Mouse (Mus musculus) forebrain, embryonic 15.5 days (tissue): ENCODE results near the gene Mrps18a. TPM values are rescaled to one million over a fixed set of nuclear protein-coding genes. Genes with fewer than 3 reads are reported as not detected.

Experiments
- ATAC-seq: fragments of 200-750 bp; cut with Nextera tagmentation; replicated peaks from 2 replicates; pipeline ENCODE4 v1.8.0; 2017; ENCODE audit warnings: mild to moderate bottlenecking, moderate TSS enrichment, moderate library complexity
- H3K27ac ChIP-seq: fragments of 300-500 bp; sonication (generic); replicated peaks from 2 replicates; pipeline ENCODE4 v1.5.1; 2015; ENCODE audit warnings: mild to moderate bottlenecking, inconsistent platforms
- H3K27me3 ChIP-seq: fragments of 300-500 bp; sonication (generic); 2 replicates; pipeline ENCODE4 v1.6.1; 2015; ENCODE audit warnings: inconsistent platforms
- H3K36me3 ChIP-seq: fragments of 300-500 bp; sonication (generic); 2 replicates; pipeline ENCODE4 v1.6.1; 2015; ENCODE audit warnings: mild to moderate bottlenecking, inconsistent platforms
- H3K4me1 ChIP-seq: fragments of 300-500 bp; sonication (generic); 2 replicates; pipeline ENCODE4 v1.6.1; 2015; ENCODE audit warnings: inconsistent platforms
- H3K4me2 ChIP-seq: fragments of 300-500 bp; sonication (generic); replicated peaks from 2 replicates; pipeline ENCODE4 v1.6.1; 2015; ENCODE audit warnings: mild to moderate bottlenecking, inconsistent platforms
- H3K4me3 ChIP-seq: fragments of 300-500 bp; sonication (generic); 2 replicates; pipeline ENCODE4 v1.5.1; 2015; ENCODE audit warnings: mild to moderate bottlenecking, inconsistent platforms
- H3K9ac ChIP-seq: fragments of 300-500 bp; sonication (generic); replicated peaks from 2 replicates; pipeline ENCODE4 v1.6.1; 2015; ENCODE audit warnings: mild to moderate bottlenecking, inconsistent platforms
- H3K9me3 ChIP-seq: fragments of 300-500 bp; sonication (generic); 2 replicates; pipeline ENCODE4 v1.6.1; 2016; ENCODE audit warnings: inconsistent platforms
- WGBS: fragments of 180-500 bp; shearing (Covaris S2); methylation state at CpG from one replicate; pipeline ENCODE4 v1.1.7; 2015; ENCODE audit warnings: mixed read lengths; 5-methylcytosine and 5-hydroxymethylcytosine counted together
- polyA plus RNA-seq: library from polyadenylated mRNA; unstranded; fragments of >200 nt; fragmentation: Nextera tagmentation; extraction: Ambion mirVana; gene quantifications from 2 replicates; pipeline ENCODE4 v1.2.1, GENCODE M21; 2015

Gene Mrps18a
- 129 and 134 TPM in 2 replicates for polyA plus RNA-seq

DNA sequence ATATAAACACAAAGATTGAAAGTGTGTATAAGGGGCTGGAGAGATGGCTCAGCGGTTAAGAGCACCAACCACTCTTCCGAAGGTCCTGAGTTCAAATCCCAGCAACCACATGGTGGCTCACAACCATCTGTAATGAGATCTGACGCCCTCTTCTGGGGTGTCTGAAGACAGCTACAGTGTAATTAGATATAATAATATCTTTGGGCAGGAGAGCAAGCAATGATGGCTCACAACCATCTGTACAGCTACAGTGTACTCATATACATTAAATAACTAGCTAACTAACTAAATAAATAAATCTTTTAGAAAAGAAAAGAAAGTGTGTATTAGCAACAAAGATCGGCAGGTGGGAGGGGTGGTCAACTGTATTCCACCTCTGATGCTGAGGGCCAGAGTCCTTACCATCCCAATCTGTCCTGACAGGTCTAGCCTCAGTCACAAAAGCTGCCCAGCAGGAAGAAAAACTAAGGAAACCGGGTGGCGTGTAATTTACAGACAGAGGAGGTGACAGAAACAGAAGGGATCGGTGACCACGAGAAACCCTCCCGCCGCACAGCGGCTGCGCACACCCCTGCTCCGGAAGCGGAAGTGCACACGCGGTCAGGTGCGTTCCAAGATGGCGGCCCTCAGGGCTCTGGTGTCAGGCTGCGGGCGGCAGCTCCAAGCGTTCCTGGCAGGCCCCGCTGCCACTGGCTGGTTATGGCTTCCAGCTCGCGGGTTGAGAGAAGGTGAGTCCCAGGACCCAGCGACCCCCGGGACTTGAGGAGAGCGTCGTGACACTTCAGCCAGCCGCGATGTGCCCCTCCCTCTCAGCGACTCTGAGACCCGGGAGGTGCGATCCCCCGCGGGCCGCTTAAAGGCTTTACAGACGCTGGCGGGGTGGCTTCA lies at the start of gene Mrps18a:
Gene Mrps18a, plus strand, starts transcription at position 585 of the 888 bp plus-strand sequence.
- 7% methylated on average over 38 of the region's 38 CpGs for WGBS
- peaks cover 7% of the 10 kb centered on the region for H3K4me1 ChIP-seq
- peak within 1 kb of the TSS; percentile 70 for H3K4me2 ChIP-seq
- H3K27ac ChIP-seq = peak within 1 kb of the TSS; percentile 90
- H3K9me3 ChIP-seq = no peaks in the 10 kb centered on the region
- peak within 1 kb of the TSS; percentile 75 for H3K4me3 ChIP-seq
- peaks cover 16% of the 10 kb centered on the region; the same call in 1 of the 2 replicates for H3K27me3 ChIP-seq
- H3K36me3 ChIP-seq = no peaks in the 10 kb centered on the region
- ATAC-seq = peak; percentile 97
- H3K9ac ChIP-seq = peak within 1 kb of the TSS; percentile 79

GRCm38 (mm10) chr17:46063283-46063973 lies 47.4 kb upstream of the Mrps18a start:
- Histone ChIP-seq H3K27ac (peak overlapping the region; percentile 36; the same call in 1 of the 2 replicates), H3K4me1 (peaks cover 11% of the 10 kb centered on the region), H3K9me3 (no peaks in the 10 kb centered on the region), H3K36me3 (no peaks in the 10 kb centered on the region), H3K9ac (no peak overlapping the region), H3K27me3 (no peaks in the 10 kb centered on the region), H3K4me3 (no peak overlapping the region), H3K4me2 (no peak overlapping the region)
- ATAC-seq = peak; percentile 66
- 12% methylated on average over 10 of the region's 10 CpGs for WGBS

- Histone ChIP-seq H3K4me2 (no peak overlapping the region), H3K4me1 (peaks cover 11% of the 10 kb centered on the region), H3K27ac (no peak overlapping the region), H3K9me3 (no peaks in the 10 kb centered on the region), H3K9ac (no peak overlapping the region), H3K36me3 (no peaks in the 10 kb centered on the region), H3K4me3 (no peak overlapping the region), H3K27me3 (no peaks in the 10 kb centered on the region)
- whole genome bisulfite sequencing = 31% methylated on average over 6 of the region's 6 CpGs
- 0 out of 2 replicates have a peak, but pooled peaks have one; percentile 38 for ATAC-seq
Observed at GRCm38 (mm10) chr17:46063974-46064312, 46.8 kb upstream of the Mrps18a start.

DNA sequence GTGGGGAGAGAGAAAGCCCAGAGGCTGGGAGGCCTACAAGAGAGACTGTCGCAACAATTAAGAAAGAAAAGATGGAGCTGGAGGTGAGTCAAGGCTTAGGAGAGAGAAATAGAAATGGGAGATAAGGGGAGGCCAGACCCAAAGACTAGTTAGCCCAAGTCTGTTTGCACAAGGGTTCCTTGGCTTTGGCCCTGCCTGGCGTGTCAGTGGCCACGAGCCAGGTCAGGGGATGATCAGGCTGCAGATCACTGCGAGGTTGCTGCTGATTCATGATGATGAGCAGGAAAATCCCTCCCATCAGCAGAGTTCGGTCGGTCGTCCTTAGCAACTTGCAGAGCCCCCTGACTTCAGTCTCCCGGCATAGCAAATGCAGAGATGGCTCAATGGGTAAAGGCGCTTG lies 40.7 kb upstream of the Mrps18a start:
- Histone ChIP-seq H3K4me3 (no peak overlapping the region), H3K36me3 (no peaks in the 10 kb centered on the region), H3K27ac (no peak overlapping the region), H3K4me1 (no peaks in the 10 kb centered on the region), H3K4me2 (no peak overlapping the region), H3K9ac (no peak overlapping the region), H3K27me3 (no peaks in the 10 kb centered on the region), H3K9me3 (no peaks in the 10 kb centered on the region)
- ATAC-seq = no peak
- WGBS = 77% methylated on average over 9 of the region's 9 CpGs

- Histone ChIP-seq H3K27ac (no peak overlapping the region), H3K4me3 (no peak overlapping the region), H3K4me1 (no peaks in the 10 kb centered on the region), H3K4me2 (no peak overlapping the region), H3K9ac (no peak overlapping the region), H3K27me3 (no peaks in the 10 kb centered on the region), H3K36me3 (no peaks in the 10 kb centered on the region), H3K9me3 (no peaks in the 10 kb centered on the region)
- WGBS = 97% methylated on average over 3 of the region's 3 CpGs
- no peak for ATAC-seq
Observed at GRCm38 (mm10) chr17:46071531-46071930, 39.3 kb upstream of the Mrps18a start.

DNA sequence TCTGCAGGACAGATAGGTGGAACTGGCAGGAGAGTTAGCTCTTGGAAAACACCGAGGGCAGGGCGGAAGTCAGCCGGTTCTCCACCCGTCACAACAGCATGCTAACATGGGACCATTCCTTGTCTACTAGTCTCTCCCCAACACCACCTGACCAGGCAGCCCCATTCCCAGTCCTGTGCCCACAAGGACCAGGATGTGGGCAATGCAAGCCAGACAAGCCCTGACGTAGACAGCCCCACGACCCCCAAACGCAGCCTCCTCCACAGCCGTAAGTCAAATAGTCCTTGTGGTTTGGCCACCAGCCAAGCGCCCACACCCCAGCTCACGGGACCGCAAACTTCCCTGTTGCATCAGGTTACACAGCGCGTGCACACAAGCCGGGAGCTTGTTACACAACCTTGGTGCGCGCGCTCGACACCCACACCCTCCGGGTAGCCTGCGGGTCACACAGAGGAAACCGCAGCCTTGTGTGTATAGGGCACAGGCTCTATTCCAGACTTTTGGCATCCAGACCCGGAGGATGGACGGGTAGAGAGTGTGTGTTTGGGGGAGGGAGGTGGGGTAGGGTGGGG lies 37.0 kb upstream of the Mrps18a start:
- no peak; the same call in 1 of the 2 replicates for ATAC-seq
- 76% methylated on average over 23 of the region's 23 CpGs for WGBS
- H3K4me2 ChIP-seq = no peak overlapping the region

DNA sequence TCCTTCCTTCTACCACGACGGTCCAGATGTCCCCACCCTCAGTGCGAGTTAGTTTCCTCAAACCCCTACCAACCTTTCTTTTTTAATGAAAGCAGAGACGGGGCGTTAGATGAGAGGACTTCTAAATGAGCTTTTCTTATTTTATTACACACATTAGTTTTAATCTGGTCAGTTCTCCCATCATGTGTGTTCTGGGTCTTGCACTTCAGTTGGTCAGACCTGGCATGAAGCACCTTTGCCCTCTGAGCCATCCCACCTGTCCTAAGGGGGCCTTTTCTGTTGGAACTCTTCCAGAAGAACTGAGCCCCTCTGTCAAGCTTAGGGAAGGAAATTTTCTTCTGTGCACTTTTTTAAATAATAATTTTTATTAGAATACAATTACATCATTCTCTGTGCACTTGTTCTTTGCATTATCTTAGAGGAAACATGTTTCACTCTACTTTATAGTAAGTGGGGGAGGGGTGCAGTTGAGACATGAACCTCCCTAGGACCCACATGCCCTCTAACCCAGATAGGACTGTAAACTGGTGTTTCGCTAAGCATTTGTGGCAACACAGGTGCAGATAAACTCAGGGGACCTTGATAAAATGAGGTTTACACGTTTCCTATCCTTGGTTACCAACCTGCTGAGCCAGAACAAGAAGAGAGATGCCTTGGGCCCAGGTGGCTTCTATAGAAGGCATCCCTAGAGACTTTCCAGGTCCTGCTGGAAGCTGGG lies 36.2 kb upstream of the Mrps18a start:
- no peak for ATAC-seq
- no peaks in the 10 kb centered on the region for H3K9me3 ChIP-seq
- no peak overlapping the region for H3K9ac ChIP-seq
- H3K27me3 ChIP-seq = no peaks in the 10 kb centered on the region
- no peak overlapping the region for H3K27ac ChIP-seq
- no peaks in the 10 kb centered on the region for H3K4me1 ChIP-seq
- H3K36me3 ChIP-seq = no peaks in the 10 kb centered on the region
- WGBS = 77% methylated on average over 7 of the region's 7 CpGs
- no peak overlapping the region for H3K4me3 ChIP-seq
- no peak overlapping the region for H3K4me2 ChIP-seq

More for the DNA sequence above, 37.0 kb upstream of the Mrps18a start:
- Histone ChIP-seq H3K4me1 (no peaks in the 10 kb centered on the region), H3K9me3 (no peaks in the 10 kb centered on the region), H3K27me3 (no peaks in the 10 kb centered on the region), H3K9ac (no peak overlapping the region), H3K36me3 (no peaks in the 10 kb centered on the region), H3K4me3 (no peak overlapping the region), H3K27ac (no peak overlapping the region)

- Histone ChIP-seq H3K27ac (no peak overlapping the region), H3K9me3 (no peaks in the 10 kb centered on the region), H3K27me3 (no peaks in the 10 kb centered on the region), H3K36me3 (no peaks in the 10 kb centered on the region), H3K9ac (no peak overlapping the region), H3K4me3 (no peak overlapping the region), H3K4me1 (no peaks in the 10 kb centered on the region), H3K4me2 (no peak overlapping the region)
- 63% methylated on average over 3 of the region's 3 CpGs for WGBS
- ATAC-seq = no peak
Observed at GRCm38 (mm10) chr17:46075116-46075485, 35.7 kb upstream of the Mrps18a start.

DNA sequence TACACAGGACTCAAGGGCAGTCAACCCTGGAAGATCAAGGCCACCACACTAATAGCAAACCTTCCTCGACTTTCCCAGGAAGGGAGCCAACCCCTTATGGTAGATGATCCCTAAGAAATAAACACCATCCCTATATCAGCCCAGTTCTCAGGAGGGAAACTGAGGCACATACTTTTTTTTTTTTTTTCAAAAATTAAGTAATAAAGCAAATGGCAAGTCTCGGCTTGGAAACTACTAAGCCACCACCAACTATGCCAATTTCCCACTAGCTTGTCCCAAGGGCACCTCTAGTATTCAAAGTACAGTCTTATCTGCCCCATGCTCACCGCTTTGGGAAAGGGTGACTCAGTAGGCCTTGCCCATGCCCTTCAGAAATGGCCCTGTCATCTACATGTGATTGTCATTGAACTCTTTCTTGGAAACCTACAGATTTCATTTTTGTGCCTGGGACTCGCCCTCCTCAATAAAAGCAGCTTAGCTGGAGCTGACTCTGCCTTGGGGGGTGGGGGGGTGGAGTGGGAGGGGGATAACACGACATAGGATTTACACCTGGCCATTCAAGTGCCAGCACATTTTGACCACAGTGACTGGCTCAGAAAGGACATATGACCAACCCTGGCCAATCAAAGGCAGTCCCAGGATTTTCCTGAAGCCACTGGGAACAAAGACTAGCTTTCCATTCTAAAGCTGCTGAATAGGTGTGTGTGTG lies 35.1 kb upstream of the Mrps18a start:
- Histone ChIP-seq H3K27ac (no peak overlapping the region), H3K4me1 (no peaks in the 10 kb centered on the region), H3K27me3 (no peaks in the 10 kb centered on the region), H3K4me3 (no peak overlapping the region), H3K9me3 (no peaks in the 10 kb centered on the region), H3K9ac (no peak overlapping the region), H3K4me2 (no peak overlapping the region), H3K36me3 (no peaks in the 10 kb centered on the region)
- no peak for ATAC-seq
- 67% methylated on average over 5 of the region's 5 CpGs for WGBS

DNA sequence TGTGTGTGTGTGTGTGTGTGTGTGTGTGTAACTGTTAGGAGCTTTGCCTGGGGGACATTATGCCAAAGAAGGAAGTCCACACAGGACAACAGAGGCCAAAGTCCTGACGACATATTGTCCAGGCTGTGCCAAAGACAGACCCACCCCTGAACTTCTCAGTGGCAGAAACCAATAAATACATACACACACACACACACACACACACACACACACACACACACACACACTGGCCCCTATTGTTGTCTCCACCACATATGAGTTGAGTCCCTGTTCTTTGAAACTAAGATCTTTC lies 34.6 kb upstream of the Mrps18a start:
- WGBS = 30% methylated on average over 1 of the region's 1 CpGs
- Histone ChIP-seq H3K27me3 (no peaks in the 10 kb centered on the region), H3K9ac (no peak overlapping the region), H3K9me3 (no peaks in the 10 kb centered on the region), H3K4me2 (no peak overlapping the region), H3K4me3 (no peak overlapping the region), H3K27ac (no peak overlapping the region), H3K4me1 (no peaks in the 10 kb centered on the region), H3K36me3 (no peaks in the 10 kb centered on the region)
- ATAC-seq = no peak

DNA sequence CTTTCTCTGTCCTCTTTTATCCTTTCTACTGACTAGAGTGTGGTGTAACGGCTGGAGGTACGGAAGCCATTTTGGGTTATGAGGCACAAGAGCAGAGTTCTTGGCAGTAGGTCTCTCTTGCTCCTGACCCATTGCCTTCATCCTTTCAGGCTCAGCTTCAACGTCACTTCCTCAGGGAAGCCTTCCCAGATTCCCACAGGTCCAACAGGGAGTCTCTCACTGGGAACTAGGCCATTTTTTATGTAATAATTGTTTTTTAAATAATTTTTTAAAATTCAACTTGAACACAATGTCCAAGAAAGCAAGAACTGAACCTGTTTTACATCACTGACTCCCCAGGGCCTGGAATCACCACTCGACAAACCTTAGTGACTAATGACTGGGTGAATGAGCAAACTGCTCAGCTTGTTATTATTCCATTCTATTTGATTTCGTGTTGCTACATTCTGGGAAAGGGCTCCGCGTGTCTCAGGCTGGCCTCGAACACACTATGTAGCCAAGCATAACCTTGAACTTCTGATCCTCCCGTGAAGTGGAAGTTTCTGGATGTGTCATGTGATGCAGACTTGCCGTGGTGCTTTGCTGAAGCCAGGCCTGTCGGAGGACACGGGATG lies 32.8 kb upstream of the Mrps18a start:
- H3K27ac ChIP-seq = no peak overlapping the region
- no peak overlapping the region for H3K9ac ChIP-seq
- H3K27me3 ChIP-seq = no peaks in the 10 kb centered on the region
- no peaks in the 10 kb centered on the region for H3K36me3 ChIP-seq
- no peak overlapping the region for H3K4me2 ChIP-seq
- 91% methylated on average over 12 of the region's 12 CpGs for WGBS
- no peak overlapping the region for H3K4me3 ChIP-seq
- peaks cover under 1% of the 10 kb centered on the region; the same call in 1 of the 2 replicates for H3K4me1 ChIP-seq
- ATAC-seq = no peak
- no peaks in the 10 kb centered on the region for H3K9me3 ChIP-seq
